Mouse (Mus musculus): ENCODE results near the gene Gm6020.
"Not testable (repeated sequence)": the region's sequence is repeated elsewhere in the genome, so short reads cannot be mapped to it uniquely, and the experiment has no call there.

The Gm6020 gene

GRCm38 (mm10) chr19:61183590-61183989 is at the start of gene Gm6020:
TSS of gene Gm6020 (plus strand) at chr19:61183890.
- DNase-seq (ENCODE audit: low spot score), result not testable (repeated sequence)

GRCm38 (mm10) chr19:61138655-61139054 is 45.0 kb upstream of the Gm6020 start:
- no peak for DNase-seq (ENCODE audit: low spot score)

DNA sequence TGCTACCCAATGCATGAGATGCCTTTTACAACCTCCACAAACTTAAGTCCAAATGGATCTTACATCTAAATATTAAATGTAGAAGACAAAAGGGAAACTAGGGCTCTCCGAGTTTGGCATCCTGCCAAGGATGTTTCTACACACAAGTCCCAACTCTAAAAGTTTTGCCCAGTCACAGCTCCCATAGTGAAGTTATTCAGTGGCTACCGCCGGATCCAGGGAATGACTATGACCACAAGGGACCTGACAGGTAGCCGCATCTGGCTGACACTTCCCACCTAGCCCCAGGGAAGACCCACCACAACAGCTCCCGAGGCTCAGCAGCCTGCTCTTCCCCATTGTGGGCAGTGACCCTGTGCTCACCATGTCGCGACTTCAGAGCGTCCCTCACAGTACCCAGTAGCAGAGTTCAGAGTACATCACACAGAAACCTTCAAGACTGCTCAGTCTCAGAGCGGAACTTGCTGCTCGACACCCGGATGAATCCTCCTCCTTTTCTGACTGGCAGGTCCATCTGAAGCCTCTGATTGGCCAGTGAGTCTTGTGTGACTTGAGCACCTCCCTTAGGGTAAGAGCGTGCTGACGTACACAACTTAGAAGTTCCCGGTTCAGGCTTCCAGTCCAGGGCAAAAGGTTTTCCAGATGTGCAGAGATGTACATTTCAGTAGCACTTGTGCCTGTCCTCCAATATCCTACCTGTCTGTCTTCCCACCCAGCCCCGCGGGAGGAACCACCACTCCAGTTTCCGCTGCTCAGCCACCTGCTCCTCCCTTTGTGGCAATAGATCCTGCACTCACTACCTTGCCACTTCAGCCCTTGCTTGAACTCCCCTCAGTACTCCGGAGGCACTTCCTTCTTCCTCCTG is 43.1 kb upstream of the Gm6020 start, which contains the start of gene Zfp950:
Gene Zfp950, minus strand, starts transcription at position 499 of the 865 bp plus-strand sequence.
- DNase-seq (ENCODE audit: low spot score), result peak; percentile 36

DNA sequence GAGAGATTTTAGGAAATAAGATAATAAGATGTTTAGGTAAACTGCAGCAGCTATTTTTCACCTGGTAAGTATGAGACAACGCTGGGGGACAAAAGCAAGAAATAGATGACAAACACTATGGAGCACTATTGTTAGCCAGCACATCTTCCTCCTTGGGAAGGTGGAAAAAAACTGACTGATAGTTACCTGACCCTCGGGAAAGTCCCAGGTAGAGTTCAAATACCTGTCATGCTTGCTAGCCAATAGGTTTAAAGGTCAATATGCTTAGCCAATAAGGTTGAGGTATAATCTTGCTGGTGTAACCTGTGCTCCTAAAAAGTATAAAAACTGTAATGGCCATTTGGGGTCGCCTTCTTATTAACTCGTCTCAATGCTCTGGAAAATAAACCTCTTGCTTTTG is 42.4 kb upstream of the Gm6020 start:
- no peak for DNase-seq (ENCODE audit: low spot score)

- DNase-seq (ENCODE audit: low spot score), result no peak
Measured at GRCm38 (mm10) chr19:61151372-61151700, 32.4 kb upstream of the Gm6020 start.

GRCm38 (mm10) chr19:61151701-61152420 is 31.8 kb upstream of the Gm6020 start:
- peak; percentile 3 for DNase-seq (ENCODE audit: low spot score)

DNA sequence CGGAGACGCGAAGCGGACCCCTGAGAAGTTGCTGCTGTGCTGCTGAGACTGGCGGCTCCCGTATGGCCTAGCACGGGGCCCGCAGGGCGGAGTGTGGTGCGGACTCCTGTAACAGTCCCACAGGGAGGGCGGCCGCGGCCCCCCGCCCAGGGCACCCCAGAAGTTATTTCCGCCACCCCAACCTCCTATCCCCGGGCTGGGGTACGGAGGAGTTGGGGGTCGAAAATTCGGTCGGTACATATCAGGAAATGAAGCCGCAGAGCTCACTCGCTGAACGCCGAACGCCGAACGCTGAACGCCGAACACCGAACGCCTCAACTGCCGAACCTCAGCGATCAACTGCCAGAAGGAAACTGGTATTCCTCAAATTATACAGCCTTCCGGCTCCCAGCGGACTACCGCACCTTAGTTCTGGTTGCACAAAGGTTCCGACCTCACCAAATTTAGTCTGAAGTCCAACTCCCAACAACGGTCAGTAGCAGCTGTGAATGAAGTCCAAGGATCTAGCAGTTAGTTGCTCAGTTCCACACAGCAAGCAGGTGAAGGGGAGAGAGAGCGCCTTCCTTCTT is 7.8 kb upstream of the Gm6020 start, which contains the start of gene Gm7102:
Gene Gm7102, minus strand, starts transcription at position 554 of the 569 bp plus-strand sequence.
- no peak for DNase-seq (ENCODE audit: low spot score)

GRCm38 (mm10) chr19:61199316-61199715 is 15.6 kb downstream of the Gm6020 start:
- peak; percentile 72 for DNase-seq (ENCODE audit: low spot score)

DNA sequence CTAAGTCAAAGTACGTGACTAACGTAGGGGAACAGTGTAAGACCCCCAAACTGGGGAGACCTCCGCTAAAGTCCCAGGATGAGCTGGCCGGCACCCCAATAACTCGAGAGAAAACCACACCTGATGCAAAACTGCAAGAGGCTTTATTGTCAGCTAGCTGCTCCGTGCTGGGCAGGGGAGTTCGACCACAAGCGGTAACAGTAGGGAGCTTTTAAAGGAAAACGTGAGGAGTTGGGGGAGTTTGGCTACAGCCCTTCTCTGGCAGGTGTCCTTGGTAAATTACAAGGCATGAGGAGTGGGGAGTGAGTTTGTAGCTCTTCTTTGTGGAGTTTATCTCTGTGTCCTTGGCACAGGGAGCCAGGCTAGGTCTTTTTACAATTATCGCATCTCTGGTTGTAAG is 16.1 kb downstream of the Gm6020 start:
- DNase-seq (ENCODE audit: low spot score), result peak; percentile 24

- not testable (repeated sequence) for DNase-seq (ENCODE audit: low spot score)
Measured at GRCm38 (mm10) chr19:61207506-61207905, 23.8 kb downstream of the Gm6020 start.

GRCm38 (mm10) chr19:61223706-61224328 is 40.1 kb downstream of the Gm6020 start:
- no peak for DNase-seq (ENCODE audit: low spot score)

DNA sequence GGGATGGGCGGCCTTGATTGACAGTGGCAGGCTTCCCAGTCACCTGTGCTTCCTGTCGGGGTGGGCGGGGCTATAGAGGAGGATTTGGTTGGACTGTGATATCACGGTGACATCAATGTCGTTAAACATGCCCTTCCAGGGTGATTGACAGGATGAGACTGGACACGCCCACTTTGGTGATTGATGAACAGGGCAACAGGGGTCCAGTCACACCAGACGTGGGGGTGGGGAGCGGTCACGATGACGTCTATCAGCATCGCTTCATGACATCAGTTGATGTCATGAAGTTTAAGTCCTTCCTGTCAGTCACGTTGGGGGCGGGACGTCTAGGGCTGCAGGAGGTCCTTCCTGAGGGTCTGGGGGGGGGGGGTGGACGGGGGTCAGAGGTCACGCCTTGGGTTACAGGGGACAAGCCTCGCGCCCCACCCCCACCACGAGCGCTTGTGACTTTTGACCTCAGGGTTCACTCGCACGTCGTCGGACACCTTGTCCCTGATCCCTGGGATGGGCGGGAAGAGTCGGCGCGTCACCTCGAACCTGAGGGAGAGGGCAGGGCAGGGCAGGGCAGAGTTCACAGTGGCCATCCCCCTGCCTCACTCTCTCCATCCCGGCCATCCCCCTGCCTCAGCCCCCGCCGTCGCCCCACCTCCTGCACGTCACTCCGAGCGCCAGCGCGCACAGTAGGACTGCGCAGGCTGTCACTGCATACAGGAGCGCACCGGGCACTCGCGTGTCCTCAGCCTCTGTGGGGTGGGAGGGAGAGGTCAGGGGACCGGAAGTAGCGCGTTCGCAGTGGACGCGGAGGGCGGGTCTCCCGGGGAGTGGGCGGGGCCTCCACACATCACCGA is 41.2 kb downstream of the Gm6020 start:
- DNase-seq (ENCODE audit: low spot score), result no peak

DNA sequence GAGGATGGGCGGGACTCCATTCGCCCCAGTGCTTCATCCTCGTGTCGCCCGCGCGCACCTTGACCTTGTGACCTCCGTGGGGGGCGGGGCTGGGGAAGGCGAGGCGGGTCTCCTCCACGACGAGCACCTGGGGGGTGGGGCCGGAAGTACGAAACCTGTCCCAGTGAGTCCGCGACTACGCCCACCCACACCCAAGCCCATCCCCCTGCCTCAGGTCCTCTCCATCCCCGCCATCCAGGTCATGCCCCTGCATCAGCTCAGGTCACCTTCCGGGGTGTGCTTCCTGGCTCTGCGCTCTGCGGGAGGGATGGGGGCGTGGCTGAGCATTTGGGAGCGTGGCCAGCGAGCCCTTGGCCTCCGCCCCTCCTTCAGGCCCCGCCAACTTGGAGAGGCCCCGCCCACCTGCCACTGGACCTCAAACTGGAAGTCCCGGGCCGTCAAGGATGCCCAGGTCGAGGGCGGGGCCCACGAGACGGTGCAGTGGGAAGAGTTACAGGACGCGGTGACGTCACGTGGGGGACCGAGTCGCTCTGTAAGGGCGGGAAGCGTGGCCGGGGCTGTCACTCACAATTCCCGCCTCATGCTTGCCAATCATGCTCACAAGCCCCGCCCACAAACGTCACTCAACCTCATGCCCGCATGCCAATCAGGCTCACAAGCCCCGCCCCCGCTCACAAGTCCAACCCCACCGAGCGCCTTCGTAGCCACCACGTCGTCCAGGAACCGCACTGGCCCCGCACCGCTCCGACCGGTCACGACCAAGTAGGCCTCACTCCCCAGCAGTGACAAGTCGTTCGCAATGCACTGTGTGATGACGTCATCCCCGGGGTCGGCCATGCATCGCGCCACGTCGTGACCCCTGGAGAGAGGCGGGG is 42.1 kb downstream of the Gm6020 start:
- DNase-seq (ENCODE audit: low spot score), result peak; percentile 60

DNA sequence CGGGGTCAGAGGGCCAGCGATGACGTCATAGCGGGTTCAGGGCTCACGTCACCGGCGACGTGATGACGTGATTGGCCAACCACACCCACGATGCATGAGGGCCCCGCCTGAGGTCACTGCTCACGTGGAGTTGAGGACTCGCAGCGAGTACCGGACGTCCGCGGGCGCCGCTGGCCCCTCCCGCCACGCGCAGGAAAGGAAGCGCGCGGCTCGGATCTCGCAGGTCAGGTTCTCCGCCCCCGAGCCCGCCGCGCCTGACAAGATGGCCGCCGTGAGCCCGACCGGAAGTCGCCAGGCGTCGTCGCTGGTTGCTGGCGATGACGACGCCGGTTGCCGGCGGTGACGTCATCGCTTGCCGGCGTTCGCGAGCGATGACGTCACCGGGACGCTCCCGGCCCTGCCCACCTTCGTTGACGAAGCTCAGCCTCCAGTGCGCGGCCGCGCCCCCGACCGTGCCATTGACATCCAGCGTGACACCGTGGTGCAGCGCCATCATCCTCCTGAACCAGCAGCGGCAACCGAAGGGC is 42.8 kb downstream of the Gm6020 start:
- DNase-seq (ENCODE audit: low spot score), result peak; percentile 59

GRCm38 (mm10) chr19:61226928-61227854 is 43.5 kb downstream of the Gm6020 start:
- DNase-seq (ENCODE audit: low spot score), result peak; percentile 84

DNA sequence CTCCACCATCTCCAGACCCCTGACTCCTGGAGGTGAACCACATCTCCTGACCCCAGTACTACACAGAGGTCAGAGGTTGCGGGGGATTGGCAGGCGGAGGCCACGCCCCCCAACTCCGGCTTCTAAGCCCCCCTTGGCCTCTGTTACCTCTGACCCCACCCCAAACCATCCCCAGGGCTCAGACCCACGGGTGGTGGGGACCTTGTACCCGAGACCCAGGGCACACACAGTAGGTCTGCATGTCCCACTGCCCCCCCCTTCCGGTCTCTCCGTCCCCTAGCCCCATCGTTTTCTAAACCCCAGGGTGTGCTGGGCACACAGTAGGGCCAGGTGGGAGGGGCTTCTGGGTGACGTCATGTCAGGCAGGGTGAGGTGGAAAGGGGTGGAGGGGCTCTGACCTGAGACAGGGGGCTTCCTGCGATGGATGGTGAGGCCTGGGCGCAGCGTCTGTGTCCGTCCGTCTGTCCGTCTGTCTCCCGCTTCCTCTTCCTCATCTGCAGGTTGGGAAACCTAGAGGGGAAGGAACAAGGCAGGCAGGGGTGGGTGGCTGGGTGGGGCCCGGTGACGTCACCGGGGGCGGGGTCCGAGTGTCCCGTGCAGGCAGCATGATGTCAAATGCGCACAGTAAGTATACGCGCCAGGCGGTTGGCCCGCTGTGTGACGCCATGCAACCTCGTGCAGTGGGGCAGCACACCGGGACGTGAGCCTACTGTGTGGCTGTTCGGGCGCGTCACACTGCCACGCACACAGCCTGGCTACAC is 44.4 kb downstream of the Gm6020 start, which contains the start of gene Csf2ra:
Gene Csf2ra, minus strand, starts transcription at position 489 of the 761 bp plus-strand sequence.
- DNase-seq (ENCODE audit: low spot score), result no peak
